Mouse (Mus musculus) forebrain, embryonic 16.5 days (tissue): ENCODE results near the gene Lrmda. TPM values are rescaled to one million over a fixed set of nuclear protein-coding genes. Genes with fewer than 3 reads are reported as not detected.

ENCODE experiments used
- ATAC-seq: fragments of 200-750 bp; cut with Nextera tagmentation; 2 replicates; pipeline ENCODE4 v1.8.0; 2017; ENCODE audit warnings: mild to moderate bottlenecking, moderate library complexity
- H3K27ac ChIP-seq: fragments of 300-500 bp; sonication (generic); 2 replicates; pipeline ENCODE4 v1.5.1; 2014; ENCODE audit warnings: low read length, control low read depth
- H3K27me3 ChIP-seq: fragments of 300-500 bp; sonication (generic); replicated peaks from 2 replicates; pipeline ENCODE4 v1.6.1; 2014; ENCODE audit warnings: low read length; ENCODE audit not compliant: control insufficient read depth, insufficient read depth
- H3K36me3 ChIP-seq: fragments of 300-500 bp; sonication (generic); 2 replicates; pipeline ENCODE4 v1.6.1; 2014; ENCODE audit not compliant: control insufficient read depth, insufficient read depth
- H3K4me1 ChIP-seq: fragments of 300-500 bp; sonication (generic); replicated peaks from 2 replicates; pipeline ENCODE4 v1.6.1; 2014; ENCODE audit warnings: low read length; ENCODE audit not compliant: control insufficient read depth, insufficient read depth
- H3K4me2 ChIP-seq: fragments of 300-500 bp; sonication (generic); 2 replicates; pipeline ENCODE4 v1.6.1; 2014; ENCODE audit warnings: mild to moderate bottlenecking, low read length, control low read depth
- H3K4me3 ChIP-seq: fragments of 300-500 bp; sonication (generic); replicated peaks from 2 replicates; pipeline ENCODE4 v1.5.1; 2014; ENCODE audit warnings: mild to moderate bottlenecking, low read length, control low read depth
- H3K9ac ChIP-seq: fragments of 300-500 bp; sonication (generic); replicated peaks from 2 replicates; pipeline ENCODE4 v1.6.1; 2014; ENCODE audit warnings: low read depth, low read length, control low read depth
- H3K9me3 ChIP-seq: fragments of 300-500 bp; sonication (generic); 2 replicates; pipeline ENCODE4 v1.6.1; 2016; ENCODE audit warnings: low read length; ENCODE audit not compliant: control insufficient read depth
- WGBS: fragments of 180-500 bp; shearing (Covaris S2); extraction: QIAGEN DNeasy Blood & Tissue Kit; methylation state at CpG from one replicate; pipeline ENCODE4 v1.1.7; 2014; 5-methylcytosine and 5-hydroxymethylcytosine counted together
- polyA plus RNA-seq: library from polyadenylated mRNA; unstranded; fragments of >200 nt; fragmentation: Nextera tagmentation; extraction: Ambion mirVana; gene quantifications from 2 replicates; pipeline ENCODE4 v1.2.1, GENCODE M21; 2015

The Lrmda gene
- polyA plus RNA-seq, 1 experiment from 2014 or later, result not detected

DNA sequence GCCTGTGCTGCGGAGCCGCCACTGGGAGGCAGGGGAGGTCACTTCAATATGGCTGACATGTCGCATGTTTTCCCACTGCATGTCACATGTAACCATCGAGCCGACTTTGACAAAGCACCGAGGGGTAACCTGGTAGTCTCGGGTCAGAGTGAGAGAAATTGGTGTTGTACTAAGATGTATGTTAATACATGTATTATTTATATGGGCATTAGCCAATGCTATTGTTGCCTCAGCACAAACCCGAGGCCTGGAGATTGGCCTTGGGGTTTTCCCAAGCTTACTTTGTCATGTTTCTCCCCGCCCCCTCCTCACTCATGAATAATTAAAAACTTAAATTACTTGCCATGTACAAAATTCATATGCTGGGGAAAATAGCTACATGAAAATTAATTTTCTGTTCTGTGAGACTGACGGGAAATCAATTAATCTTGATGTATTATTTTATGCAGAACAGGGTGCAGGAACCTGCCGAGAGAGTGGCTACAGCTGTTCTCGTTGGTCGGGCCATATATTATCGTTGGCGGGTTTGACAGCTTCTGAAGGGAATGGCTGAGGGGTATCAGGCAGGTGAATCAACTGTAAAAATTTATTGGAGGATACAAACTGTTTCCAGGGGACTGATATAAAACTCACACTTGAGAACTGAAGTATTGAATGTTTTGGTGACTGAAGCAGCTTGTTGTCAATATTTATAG lies 265.5 kb downstream of the Lrmda start:
- H3K9ac ChIP-seq, result no peak overlapping the region
- H3K4me3 ChIP-seq, result no peak overlapping the region
- no peak for ATAC-seq
- H3K27ac ChIP-seq, result no peak overlapping the region
- H3K36me3 ChIP-seq, result no peaks in the 10 kb centered on the region
- H3K9me3 ChIP-seq, result no peaks in the 10 kb centered on the region
- H3K4me2 ChIP-seq, result no peak overlapping the region
- no peaks in the 10 kb centered on the region; the same call in 1 of the 2 replicates for H3K4me1 ChIP-seq
- WGBS, result 78% methylated on average over 15 of the region's 15 CpGs
- peaks cover 20% of the 10 kb centered on the region; the same call in 1 of the 2 replicates for H3K27me3 ChIP-seq

DNA sequence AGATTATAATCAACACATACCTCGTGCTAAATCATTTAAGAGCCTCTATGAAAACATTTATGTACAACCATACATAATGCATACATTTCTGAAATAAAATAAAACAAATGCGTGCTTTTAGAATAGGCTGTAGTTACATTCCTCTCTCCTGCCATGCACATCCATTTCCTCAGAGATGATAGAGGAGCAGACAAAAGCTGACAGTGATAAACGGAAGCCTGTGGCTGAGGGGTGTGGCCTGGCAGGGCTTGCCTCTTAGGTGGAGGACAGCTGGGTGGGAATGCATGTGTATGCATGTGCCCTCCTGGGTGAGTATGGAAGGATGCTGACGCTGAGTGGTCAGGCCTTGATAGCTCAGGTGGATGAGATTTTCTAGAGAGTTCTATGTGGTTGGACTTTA lies 266.3 kb downstream of the Lrmda start:
- H3K27ac ChIP-seq, result no peak overlapping the region

DNA sequence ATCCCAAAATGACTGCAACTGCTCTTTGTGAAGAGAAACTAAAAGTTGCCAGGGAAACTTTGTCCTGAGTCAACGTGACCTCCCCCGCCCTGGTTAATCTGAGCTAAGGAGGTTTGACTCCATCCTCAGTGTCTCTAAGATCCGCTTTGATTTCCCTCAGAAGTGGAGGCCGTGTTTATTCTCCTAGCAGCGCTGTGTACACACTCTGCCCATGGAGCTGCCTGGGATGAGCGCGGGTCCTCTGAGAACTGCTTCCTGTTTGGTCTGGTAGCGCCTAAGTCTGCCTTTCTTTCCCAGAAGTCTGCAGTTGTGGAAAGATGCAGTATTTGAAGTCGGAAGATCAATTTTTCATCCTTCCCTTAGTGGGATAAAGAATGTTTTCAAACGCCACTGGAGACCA lies 268.7 kb downstream of the Lrmda start:
- peaks cover 13% of the 10 kb centered on the region; the same call in 1 of the 2 replicates for H3K27me3 ChIP-seq
- H3K36me3 ChIP-seq, result no peaks in the 10 kb centered on the region
- WGBS, result 71% methylated on average over 10 of the region's 10 CpGs
- H3K27ac ChIP-seq, result no peak overlapping the region
- H3K4me1 ChIP-seq, result no peaks in the 10 kb centered on the region
- no peak overlapping the region for H3K4me2 ChIP-seq
- H3K9ac ChIP-seq, result no peak overlapping the region
- no peaks in the 10 kb centered on the region for H3K9me3 ChIP-seq
- no peak overlapping the region for H3K4me3 ChIP-seq
- no peak for ATAC-seq

More for the DNA sequence above, 266.3 kb downstream of the Lrmda start:
- H3K4me2 ChIP-seq, result no peak overlapping the region
- no peaks in the 10 kb centered on the region for H3K9me3 ChIP-seq
- no peak for ATAC-seq
- WGBS, result 77% methylated on average over 4 of the region's 4 CpGs
- no peaks in the 10 kb centered on the region for H3K36me3 ChIP-seq
- H3K27me3 ChIP-seq, result peaks cover 15% of the 10 kb centered on the region; the same call in 1 of the 2 replicates
- no peak overlapping the region for H3K4me3 ChIP-seq
- no peak overlapping the region for H3K9ac ChIP-seq
- H3K4me1 ChIP-seq, result no peaks in the 10 kb centered on the region; the same call in 1 of the 2 replicates

DNA sequence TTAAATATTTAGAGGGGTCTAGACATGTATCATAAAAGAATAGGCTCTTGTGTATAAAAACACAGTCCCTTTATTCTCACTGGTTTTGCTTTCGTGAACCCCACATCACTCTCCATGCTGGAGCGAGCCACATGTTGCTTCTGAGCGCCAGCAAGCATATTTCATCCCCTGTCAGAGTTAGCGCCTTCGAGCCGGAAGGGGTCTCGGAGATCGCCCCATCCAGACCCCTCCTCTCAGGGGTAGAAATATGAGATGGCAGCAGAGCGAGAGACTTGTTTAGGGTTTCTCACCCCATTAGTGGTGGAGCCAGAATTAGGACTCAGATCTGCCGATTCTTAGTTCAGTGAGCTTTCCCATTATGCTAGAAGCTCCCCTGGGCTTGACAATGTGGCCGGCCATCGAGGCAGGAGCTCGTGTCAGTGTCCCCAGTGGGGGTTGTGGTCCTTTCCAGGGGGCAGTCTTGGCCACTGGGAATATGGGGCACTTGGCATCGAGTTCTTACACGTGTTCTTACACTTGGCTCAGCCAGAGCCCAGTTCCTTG lies 269.9 kb downstream of the Lrmda start:
- peaks cover 13% of the 10 kb centered on the region; the same call in 1 of the 2 replicates for H3K27me3 ChIP-seq
- H3K36me3 ChIP-seq, result no peaks in the 10 kb centered on the region
- no peaks in the 10 kb centered on the region for H3K9me3 ChIP-seq
- H3K4me3 ChIP-seq, result no peak overlapping the region
- 85% methylated on average over 15 of the region's 15 CpGs for WGBS
- H3K9ac ChIP-seq, result no peak overlapping the region
- no peaks in the 10 kb centered on the region for H3K4me1 ChIP-seq
- H3K27ac ChIP-seq, result no peak overlapping the region
- no peak for ATAC-seq
- H3K4me2 ChIP-seq, result no peak overlapping the region

DNA sequence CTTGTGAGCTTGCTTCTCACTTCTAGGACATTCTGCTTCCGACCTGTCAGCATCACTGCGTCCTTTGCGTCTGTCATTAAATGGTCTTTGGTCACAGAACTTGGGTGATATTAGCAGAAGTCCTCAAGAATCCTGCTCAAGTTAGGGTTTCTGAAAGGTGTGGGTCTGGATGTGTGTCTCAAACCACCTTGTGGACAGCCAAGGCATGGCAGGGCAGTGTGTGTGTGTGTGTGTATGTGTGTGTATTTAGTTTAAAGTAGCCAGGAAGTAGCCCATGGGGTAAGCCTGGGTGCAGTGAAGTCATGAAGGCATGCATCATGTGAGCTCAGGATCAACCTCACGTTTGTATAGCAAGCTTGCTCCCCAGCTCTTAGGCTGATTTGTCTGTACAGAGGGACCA lies 274.9 kb downstream of the Lrmda start:
- no peaks in the 10 kb centered on the region for H3K36me3 ChIP-seq
- no peak overlapping the region for H3K4me3 ChIP-seq
- H3K27ac ChIP-seq, result no peak overlapping the region
- H3K9me3 ChIP-seq, result no peaks in the 10 kb centered on the region
- WGBS, result 87% methylated on average over 4 of the region's 4 CpGs
- no peak overlapping the region for H3K4me2 ChIP-seq
- no peak overlapping the region for H3K9ac ChIP-seq
- H3K4me1 ChIP-seq, result no peaks in the 10 kb centered on the region
- 0 out of 2 replicates have a peak, but pooled peaks cover under 1% of the 10 kb centered on the region for H3K27me3 ChIP-seq
- ATAC-seq, result no peak

DNA sequence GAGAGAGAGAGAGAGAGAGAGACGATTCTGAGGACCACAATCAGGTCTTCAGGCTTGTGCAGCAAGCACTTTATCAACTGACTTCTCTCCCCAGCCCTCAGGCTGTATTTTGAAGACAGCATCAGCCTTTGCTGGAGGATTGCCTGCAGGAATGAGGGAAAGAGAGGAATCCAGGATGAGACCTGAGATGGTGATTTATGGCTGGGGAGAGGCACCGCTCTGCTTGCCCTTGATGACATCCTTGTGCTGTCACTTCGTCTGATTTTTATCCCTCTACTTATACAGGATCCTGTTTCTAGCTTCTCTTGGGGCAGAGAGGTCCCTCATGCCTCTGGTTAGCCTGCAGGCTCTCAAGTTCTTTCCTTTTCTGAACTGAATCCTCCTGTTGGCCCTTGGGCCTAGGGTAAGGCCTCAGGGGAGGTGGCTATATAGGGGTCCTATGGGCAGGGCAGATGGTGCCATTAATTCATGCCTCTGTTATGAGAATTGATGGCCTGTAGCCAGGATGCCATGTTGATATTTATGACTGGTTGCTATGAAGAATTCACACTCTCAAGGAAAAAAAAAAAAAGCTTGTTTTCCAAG lies 277.2 kb downstream of the Lrmda start:
- H3K9me3 ChIP-seq, result no peaks in the 10 kb centered on the region
- H3K4me1 ChIP-seq, result no peaks in the 10 kb centered on the region
- ATAC-seq, result no peak
- no peak overlapping the region for H3K4me3 ChIP-seq
- no peaks in the 10 kb centered on the region for H3K36me3 ChIP-seq
- no peak overlapping the region for H3K27ac ChIP-seq
- no peak overlapping the region for H3K4me2 ChIP-seq
- H3K9ac ChIP-seq, result no peak overlapping the region
- no peaks in the 10 kb centered on the region for H3K27me3 ChIP-seq
- WGBS, result 77% methylated on average over 3 of the region's 3 CpGs

DNA sequence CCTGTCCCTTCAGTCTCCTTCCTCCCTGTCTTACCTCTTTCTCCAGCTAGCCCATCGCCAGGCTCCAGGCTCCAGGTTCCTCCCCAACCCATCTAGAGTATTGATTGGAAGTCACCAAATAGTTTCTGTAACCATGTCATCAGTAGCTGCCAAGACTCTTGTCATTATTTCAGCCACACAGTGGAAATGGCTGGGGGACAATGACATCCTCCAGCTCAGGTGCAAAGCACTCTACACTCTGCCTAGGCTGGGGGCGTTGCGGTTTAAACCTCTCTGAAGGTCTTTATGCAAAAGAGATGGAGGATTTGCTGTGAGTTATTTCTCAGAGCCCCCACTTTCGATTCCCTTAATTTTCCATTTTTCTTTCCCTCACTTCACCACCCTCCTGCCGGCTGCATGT lies 287.2 kb downstream of the Lrmda start:
- Histone ChIP-seq H3K27ac (no peak overlapping the region), H3K9ac (no peak overlapping the region), H3K4me1 (no peaks in the 10 kb centered on the region; the same call in 1 of the 2 replicates), H3K9me3 (no peaks in the 10 kb centered on the region), H3K4me3 (no peak overlapping the region), H3K27me3 (0 out of 2 replicates have a peak, but pooled peaks cover 3% of the 10 kb centered on the region), H3K36me3 (no peaks in the 10 kb centered on the region), H3K4me2 (no peak overlapping the region)
- no peak for ATAC-seq
- WGBS, result 66% methylated on average over 5 of the region's 5 CpGs

DNA sequence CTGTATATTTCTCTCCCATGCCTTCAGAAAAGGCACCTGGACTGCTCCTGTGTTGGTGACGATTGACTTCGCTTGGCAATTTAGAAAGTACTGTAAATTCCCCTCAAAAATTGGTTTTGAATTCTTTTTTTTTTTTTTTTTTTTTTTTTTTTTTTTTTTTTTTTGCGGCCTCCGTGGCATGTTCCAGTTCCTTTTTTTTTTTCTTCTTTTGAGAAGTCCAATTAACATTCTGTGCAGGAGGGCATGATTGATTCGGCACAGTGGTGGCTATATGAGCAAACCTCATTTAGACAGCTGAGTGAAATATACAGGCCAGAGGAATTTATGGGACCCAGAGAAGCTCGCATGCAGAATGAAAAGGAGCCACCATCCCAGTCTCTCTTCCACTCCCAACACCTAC lies 288.5 kb downstream of the Lrmda start:
- Histone ChIP-seq H3K9me3 (no peaks in the 10 kb centered on the region), H3K27ac (no peak overlapping the region), H3K4me1 (no peaks in the 10 kb centered on the region; the same call in 1 of the 2 replicates), H3K27me3 (0 out of 2 replicates have a peak, but pooled peaks cover 3% of the 10 kb centered on the region), H3K4me3 (no peak overlapping the region), H3K9ac (no peak overlapping the region), H3K4me2 (no peak overlapping the region), H3K36me3 (no peaks in the 10 kb centered on the region)
- WGBS, result 26% methylated on average over 6 of the region's 6 CpGs
- ATAC-seq, result no peak

DNA sequence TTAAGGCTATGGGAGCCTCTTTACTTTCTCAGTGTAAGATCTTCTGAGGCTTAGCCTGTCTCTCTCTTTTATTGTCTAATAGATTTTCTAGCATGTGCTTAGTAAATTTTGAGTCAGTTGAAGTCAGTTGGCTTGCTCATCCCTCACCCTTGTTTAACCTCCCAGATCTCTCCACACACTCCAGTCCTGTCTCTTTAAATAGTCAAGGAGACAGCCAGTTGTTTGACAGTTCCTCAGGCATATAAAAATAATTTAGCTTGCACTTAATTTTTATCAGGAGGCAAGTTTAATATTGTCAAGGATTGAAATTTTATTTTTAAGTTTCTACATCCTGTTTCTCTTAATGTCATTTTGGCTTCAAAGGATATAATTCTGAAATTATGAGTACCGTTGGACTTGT lies 303.5 kb downstream of the Lrmda start:
- H3K4me3 ChIP-seq, result no peak overlapping the region
- 72% methylated on average over 1 of the region's 1 CpGs for WGBS
- no peaks in the 10 kb centered on the region for H3K4me1 ChIP-seq
- H3K36me3 ChIP-seq, result no peaks in the 10 kb centered on the region
- no peaks in the 10 kb centered on the region for H3K9me3 ChIP-seq
- no peak overlapping the region for H3K9ac ChIP-seq
- ATAC-seq, result no peak
- no peaks in the 10 kb centered on the region for H3K27me3 ChIP-seq
- H3K27ac ChIP-seq, result no peak overlapping the region
- no peak overlapping the region for H3K4me2 ChIP-seq
